8 mouse cellular contexts compared by ENCODE assay signal in genomic region chr11:118685397-118685796, GRCm38 (mm10).
A peak's percentile ranks its signal among the peaks of the same experiment; 100 is the strongest.
DNase-seq lines count a peak whose midpoint lies in the region; ATAC-seq lines count a peak whose summit lies in the region.

No protein-coding gene starts in this region.

- no peak for ATAC-seq in inflammation-experienced regulatory T-cells, adult 6 months

- DNase-seq in layer of hippocampus, postnatal 10 days (ENCODE audit: low spot score in 2 of 2) = peak; percentile 28 to 33
- no peak for DNase-seq in layer of hippocampus, adult 9-10 months (ENCODE audit: low spot score)
- DNase-seq in NIH3T3 (ENCODE audit: low read depth) = peak; percentile 64
- peak; percentile 81 for DNase-seq in embryo, embryonic 11 days
- DNase-seq in mesoderm, embryonic 11.5 days (ENCODE audit: low read depth, low spot score) = peak; percentile 87
- no peak for DNase-seq in right cerebral cortex, adult 2 months (ENCODE audit: low spot score in 2 of 2)
- no peak for DNase-seq in cerebellum, adult 18-20 months

Comparison
In these comparisons a context has a peak if more than half of its experiments do, and no peak if none do; other contexts are left out.
1. DNase-seq: peak in layer of hippocampus, postnatal 10 days (2 of 2), NIH3T3 (single experiment), embryo, embryonic 11 days (single experiment) and mesoderm, embryonic 11.5 days (single experiment); none in layer of hippocampus, adult 9-10 months (single experiment), right cerebral cortex, adult 2 months (0 of 2) and cerebellum, adult 18-20 months (0 of 2).